Mouse (Mus musculus) embryonic facial prominence, embryonic 12.5 days (tissue): ENCODE measurements at regions not wholly inside any gene's neighbourhood (a gene's known extent, or its start where the extent isn't known, plus 50 kb on each side); places are given as distances from the start of the nearest gene placed in this dataset.
A peak's percentile ranks its signal among the peaks of the same experiment; 100 is the strongest.

Experiments used
- ATAC-seq: fragments of 200-750 bp; cut with Nextera tagmentation; 2 replicates; pipeline ENCODE4 v1.8.0; 2017; ENCODE audit not compliant: insufficient number of reproducible peaks, insufficient read depth, low FRiP score, low TSS enrichment
- H3K27ac ChIP-seq: fragments of 300-500 bp; sonication (generic); 2 replicates; pipeline ENCODE4 v1.5.1; 2016; ENCODE audit warnings: mild to moderate bottlenecking
- H3K27me3 ChIP-seq: fragments of 300-500 bp; sonication (generic); 2 replicates; pipeline ENCODE4 v1.6.1; 2016; ENCODE audit warnings: mild to moderate bottlenecking, moderate library complexity
- H3K36me3 ChIP-seq: fragments of 300-500 bp; sonication (generic); 2 replicates; pipeline ENCODE4 v1.6.1; 2016; ENCODE audit warnings: mild to moderate bottlenecking
- H3K4me1 ChIP-seq: fragments of 300-500 bp; sonication (generic); 2 replicates; pipeline ENCODE4 v1.6.1; 2016
- H3K4me2 ChIP-seq: fragments of 300-500 bp; sonication (generic); replicated peaks from 2 replicates; pipeline ENCODE4 v1.6.1; 2016; ENCODE audit warnings: mild to moderate bottlenecking, moderate library complexity
- H3K4me3 ChIP-seq: fragments of 300-500 bp; sonication (generic); 2 replicates; pipeline ENCODE4 v1.5.1; 2016; ENCODE audit warnings: mild to moderate bottlenecking
- H3K9ac ChIP-seq: fragments of 300-500 bp; sonication (generic); 2 replicates; pipeline ENCODE4 v1.6.1; 2016; ENCODE audit warnings: mild to moderate bottlenecking, moderate library complexity
- H3K9me3 ChIP-seq: fragments of 300-500 bp; sonication (generic); 2 replicates; pipeline ENCODE4 v1.6.1; 2016; ENCODE audit warnings: mild to moderate bottlenecking, moderate library complexity
- WGBS: fragments of 180-500 bp; shearing (Covaris S2); methylation state at CpG from one replicate; pipeline ENCODE4 v1.1.7; 2016; 5-methylcytosine and 5-hydroxymethylcytosine counted together

DNA sequence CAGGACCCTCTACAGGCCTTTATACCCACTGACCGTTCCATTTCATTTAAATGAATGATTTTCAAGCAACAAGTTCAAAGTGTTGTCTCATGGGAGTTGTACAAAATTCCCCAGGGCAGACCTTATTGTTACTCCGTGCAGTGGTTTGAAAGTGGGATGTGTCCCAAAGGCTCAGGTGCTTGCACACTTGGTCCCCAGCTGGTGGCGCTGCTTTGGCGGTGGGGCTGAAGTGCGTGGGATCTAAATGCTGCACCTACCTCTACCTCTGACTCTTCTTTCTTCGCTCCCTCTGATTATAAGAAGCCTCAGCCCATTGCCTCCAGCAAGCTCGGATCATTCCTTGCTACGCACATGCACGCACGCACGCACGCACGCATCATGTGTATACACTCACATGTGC lies 131.0 kb upstream of the Cops8 start:
- Histone ChIP-seq H3K4me3 (no peak overlapping the region), H3K4me2 (no peak overlapping the region), H3K9ac (no peak overlapping the region), H3K4me1 (peaks cover 20% of the 10 kb centered on the region), H3K27me3 (no peaks in the 10 kb centered on the region), H3K27ac (no peak overlapping the region), H3K9me3 (no peaks in the 10 kb centered on the region), H3K36me3 (no peaks in the 10 kb centered on the region)
- ATAC-seq: no peak
- 85% methylated on average over 13 of the region's 13 CpGs for WGBS

DNA sequence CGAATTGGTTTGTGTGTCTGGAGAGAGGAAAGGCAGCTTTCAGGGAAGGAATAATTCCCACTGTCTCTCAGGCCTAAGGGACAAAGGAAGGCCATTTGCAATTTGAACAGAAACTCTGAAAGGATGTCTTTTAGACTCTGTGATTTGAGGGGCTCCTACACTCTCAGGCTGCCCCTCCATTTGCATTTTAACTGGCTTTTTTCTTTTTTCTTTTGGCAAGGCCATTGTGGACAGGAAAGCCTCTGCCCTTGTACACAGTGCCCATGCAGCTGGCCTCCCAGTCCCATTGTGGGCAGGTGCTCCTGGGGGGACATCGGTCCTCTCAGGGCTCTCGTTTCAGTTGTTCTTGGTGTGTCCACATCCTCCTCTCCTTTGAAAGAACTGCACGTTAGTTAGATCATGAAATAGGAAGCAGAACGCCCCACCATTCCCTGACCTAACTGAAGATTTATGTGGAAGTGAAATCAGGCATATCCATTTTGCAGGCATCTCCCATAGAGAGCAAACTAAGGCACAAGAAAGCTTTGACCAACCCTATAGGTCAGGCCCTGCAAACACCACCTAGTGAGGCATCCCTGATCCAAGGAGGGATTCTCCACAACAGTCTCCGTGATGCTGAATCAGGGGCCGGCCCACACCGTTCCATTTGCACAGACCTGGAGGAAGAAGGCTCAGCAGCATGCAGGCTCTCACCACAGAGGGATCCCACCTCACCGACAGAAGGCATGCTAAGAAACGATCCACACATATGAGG lies 127.5 kb upstream of the Cops8 start:
- H3K9ac ChIP-seq: no peak overlapping the region
- H3K4me1 ChIP-seq: peaks cover 26% of the 10 kb centered on the region
- H3K27me3 ChIP-seq: no peaks in the 10 kb centered on the region
- H3K9me3 ChIP-seq: no peaks in the 10 kb centered on the region
- ATAC-seq: no peak
- H3K36me3 ChIP-seq: no peaks in the 10 kb centered on the region
- WGBS: 76% methylated on average over 10 of the region's 10 CpGs
- 0 out of 2 replicates have a peak overlapping the region, but pooled peaks have one; percentile 18 for H3K27ac ChIP-seq
- no peak overlapping the region for H3K4me2 ChIP-seq
- H3K4me3 ChIP-seq: no peak overlapping the region

DNA sequence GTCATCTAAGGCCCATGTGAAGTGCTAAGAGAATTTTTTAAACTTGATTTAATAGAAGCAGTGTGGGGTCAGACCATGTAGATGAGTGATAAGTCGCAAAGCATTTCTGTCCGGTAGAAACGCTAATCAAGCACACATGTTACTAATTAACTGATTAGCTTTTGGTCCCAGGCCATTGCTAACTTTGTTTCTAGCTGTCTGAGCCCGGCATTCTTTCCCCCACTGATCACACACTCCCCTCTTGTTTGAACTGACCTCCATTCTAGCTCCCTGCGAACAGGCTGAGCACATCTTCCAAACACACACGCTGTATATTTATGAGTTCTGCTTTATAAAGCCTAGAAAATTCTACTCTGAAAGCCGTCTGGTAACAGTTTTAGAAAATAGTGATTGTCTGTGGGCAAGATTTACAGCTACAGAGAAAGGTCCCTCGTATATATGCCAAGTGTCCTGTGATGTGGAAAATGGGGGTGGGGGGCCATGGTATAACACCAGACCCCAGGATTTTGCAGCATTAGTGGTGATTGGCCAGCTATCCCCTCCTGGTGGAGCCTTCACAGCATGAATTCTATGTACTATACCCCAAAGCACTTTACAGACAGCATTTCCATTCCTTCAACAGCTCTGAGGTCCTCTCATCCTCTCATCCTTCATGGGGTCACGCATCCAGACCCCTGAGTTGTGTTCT lies 126.1 kb upstream of the Cops8 start:
- Histone ChIP-seq H3K27ac (peak overlapping the region; percentile 58), H3K9ac (no peak overlapping the region), H3K27me3 (no peaks in the 10 kb centered on the region), H3K4me1 (peaks cover 25% of the 10 kb centered on the region), H3K36me3 (no peaks in the 10 kb centered on the region), H3K4me2 (no peak overlapping the region), H3K4me3 (no peak overlapping the region), H3K9me3 (no peaks in the 10 kb centered on the region)
- 22% methylated on average over 9 of the region's 9 CpGs for WGBS
- ATAC-seq: 0 out of 2 replicates have a peak, but pooled peaks have one; percentile 35

DNA sequence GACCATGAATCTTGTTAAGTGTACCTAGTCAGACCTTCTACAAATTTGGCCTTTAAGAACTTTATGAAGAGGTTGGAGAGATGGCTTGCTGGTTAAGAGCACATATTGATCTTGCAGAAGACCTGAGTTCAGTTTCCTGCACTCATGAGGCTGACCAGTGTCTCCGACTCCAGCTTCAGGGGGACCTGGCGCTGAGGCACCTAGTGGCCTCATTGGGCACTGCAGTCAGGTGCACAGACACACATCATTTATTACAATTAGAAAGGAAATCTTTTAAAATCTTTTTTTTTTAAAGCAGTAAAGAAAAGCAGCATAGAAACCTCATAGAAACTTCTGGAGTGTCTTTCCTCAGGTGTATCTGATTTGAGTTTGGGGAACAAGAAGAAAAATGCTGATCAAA lies 123.9 kb upstream of the Cops8 start:
- 93% methylated on average over 2 of the region's 2 CpGs for WGBS
- peaks cover 20% of the 10 kb centered on the region for H3K4me1 ChIP-seq
- no peak overlapping the region for H3K27ac ChIP-seq

DNA sequence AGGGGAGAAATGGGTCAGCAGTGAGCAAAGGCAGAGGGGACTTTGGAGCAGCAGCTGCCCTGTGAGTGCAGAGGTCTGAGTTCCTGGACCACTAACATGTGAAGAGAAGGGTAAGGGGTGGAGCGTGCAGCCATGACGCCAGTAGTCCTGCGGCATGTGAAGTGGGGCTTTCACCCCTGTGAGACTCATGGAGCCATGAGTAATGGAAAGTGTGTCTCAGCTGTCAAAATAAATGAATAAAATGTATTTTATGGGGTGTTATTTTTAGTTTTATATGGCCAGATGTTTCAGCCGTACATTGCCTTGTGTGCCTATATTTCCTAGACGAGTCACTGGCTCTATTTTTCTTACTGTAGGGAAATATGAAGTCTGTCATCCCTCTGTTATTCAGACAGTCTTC lies 121.5 kb upstream of the Cops8 start:
- H3K4me1 ChIP-seq: peaks cover 19% of the 10 kb centered on the region
- no peak for ATAC-seq
- peak overlapping the region; percentile 64; the same call in 1 of the 2 replicates for H3K27ac ChIP-seq
- H3K9ac ChIP-seq: no peak overlapping the region
- H3K4me3 ChIP-seq: no peak overlapping the region
- H3K27me3 ChIP-seq: no peaks in the 10 kb centered on the region
- 71% methylated on average over 5 of the region's 5 CpGs for WGBS
- no peaks in the 10 kb centered on the region for H3K9me3 ChIP-seq
- no peak overlapping the region for H3K4me2 ChIP-seq
- no peaks in the 10 kb centered on the region for H3K36me3 ChIP-seq

More for the DNA sequence above, 123.9 kb upstream of the Cops8 start:
- no peak for ATAC-seq
- Histone ChIP-seq H3K4me3 (no peak overlapping the region), H3K9me3 (no peaks in the 10 kb centered on the region), H3K27me3 (no peaks in the 10 kb centered on the region), H3K9ac (no peak overlapping the region), H3K36me3 (no peaks in the 10 kb centered on the region), H3K4me2 (no peak overlapping the region)

DNA sequence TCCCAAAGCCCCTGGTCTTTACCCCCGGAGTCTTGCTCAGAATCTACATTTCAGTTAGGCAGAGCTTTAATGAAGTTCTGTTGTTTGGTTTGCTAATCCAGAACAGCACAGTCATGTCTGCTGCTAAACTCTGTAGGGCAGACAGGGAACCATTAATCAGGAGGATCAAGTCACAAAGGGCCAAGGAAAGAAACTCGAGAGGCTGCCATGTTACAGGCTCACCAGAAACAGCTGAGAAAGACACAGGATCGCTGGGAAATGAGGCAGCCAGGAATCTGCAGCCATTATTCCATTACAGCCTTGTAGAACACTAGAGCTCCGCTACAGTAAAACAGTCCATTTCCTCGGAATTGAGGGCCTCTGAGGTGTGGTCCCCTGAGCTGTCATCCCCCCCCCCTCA lies 121.1 kb upstream of the Cops8 start:
- H3K9me3 ChIP-seq: no peaks in the 10 kb centered on the region
- H3K27ac ChIP-seq: peak overlapping the region; percentile 64; the same call in 1 of the 2 replicates
- no peak for ATAC-seq
- no peak overlapping the region for H3K9ac ChIP-seq
- H3K4me3 ChIP-seq: no peak overlapping the region
- peaks cover 14% of the 10 kb centered on the region for H3K4me1 ChIP-seq
- H3K27me3 ChIP-seq: 0 out of 2 replicates have a peak, but pooled peaks cover 2% of the 10 kb centered on the region
- no peaks in the 10 kb centered on the region for H3K36me3 ChIP-seq
- H3K4me2 ChIP-seq: no peak overlapping the region
- 27% methylated on average over 5 of the region's 5 CpGs for WGBS

DNA sequence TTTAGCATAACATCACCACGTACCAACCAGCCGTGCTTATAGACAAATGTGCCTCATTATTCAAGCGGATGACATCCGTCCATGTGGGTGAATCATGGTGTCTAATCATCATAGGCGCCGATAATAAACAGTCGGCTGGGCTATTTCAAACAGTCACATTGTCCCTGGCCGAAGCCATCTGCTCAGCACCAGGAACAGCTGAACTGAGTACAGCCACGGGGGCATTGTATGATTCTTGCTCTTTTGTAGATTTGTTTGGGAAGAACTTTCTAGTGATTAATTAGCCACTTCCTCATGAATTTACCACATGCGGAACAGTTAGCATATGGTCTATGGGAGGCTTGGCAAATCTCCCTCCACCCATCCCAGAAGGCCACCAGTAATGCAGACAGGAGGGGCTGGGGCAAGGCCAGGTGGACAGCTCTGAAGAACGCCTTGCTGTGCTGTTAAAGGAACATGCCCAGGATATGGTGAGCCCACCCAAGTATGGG lies 116.4 kb upstream of the Cops8 start:
- no peaks in the 10 kb centered on the region for H3K9me3 ChIP-seq
- H3K36me3 ChIP-seq: no peaks in the 10 kb centered on the region
- 0 out of 2 replicates have a peak, but pooled peaks cover 2% of the 10 kb centered on the region for H3K27me3 ChIP-seq
- peaks cover 6% of the 10 kb centered on the region for H3K4me1 ChIP-seq
- H3K4me2 ChIP-seq: no peak overlapping the region
- H3K27ac ChIP-seq: no peak overlapping the region
- no peak overlapping the region for H3K4me3 ChIP-seq
- 83% methylated on average over 11 of the region's 11 CpGs for WGBS
- no peak overlapping the region for H3K9ac ChIP-seq
- no peak for ATAC-seq

DNA sequence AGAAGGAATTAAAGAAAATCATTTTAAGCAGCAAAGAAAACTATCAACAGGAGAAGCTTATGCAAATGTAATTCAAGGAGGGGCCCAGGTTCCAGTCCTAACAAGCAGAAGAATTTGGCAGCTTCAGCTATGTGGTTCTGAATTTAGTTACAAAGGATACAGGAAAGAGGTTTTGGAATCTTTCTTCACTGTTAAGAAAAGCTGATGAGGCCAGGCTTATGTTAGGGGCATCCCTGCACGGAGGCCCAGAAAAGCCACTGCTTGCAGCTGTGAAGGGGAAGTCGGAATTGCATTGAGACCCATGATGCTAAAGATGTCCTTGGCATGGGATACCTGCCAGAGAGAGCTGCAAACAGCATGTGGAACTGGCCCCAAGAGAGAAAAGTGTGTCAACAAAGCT lies 114.9 kb upstream of the Cops8 start:
- no peak for ATAC-seq

DNA sequence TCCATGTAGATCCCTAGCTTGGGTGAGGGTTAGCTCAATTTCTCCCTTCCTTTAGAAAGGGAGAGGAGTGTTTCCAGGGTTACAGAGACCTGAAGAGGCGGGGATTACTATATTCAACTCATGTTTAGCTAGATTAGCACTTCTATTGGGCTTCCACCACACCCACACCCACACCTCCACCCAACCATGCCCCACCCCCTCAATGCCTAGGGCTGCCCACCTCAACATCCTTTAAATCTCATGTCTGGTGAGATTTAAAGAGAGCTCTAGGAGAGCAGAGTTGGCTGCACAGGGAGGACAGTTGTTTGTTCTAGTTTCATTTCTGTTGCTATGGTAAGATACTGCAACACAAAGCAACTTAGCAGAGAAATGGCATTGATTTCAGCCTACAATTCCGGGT lies 113.8 kb upstream of the Cops8 start:
- Histone ChIP-seq H3K9me3 (no peaks in the 10 kb centered on the region), H3K4me1 (peaks cover 11% of the 10 kb centered on the region), H3K27me3 (0 out of 2 replicates have a peak, but pooled peaks cover 2% of the 10 kb centered on the region), H3K36me3 (no peaks in the 10 kb centered on the region), H3K9ac (no peak overlapping the region), H3K4me3 (no peak overlapping the region), H3K4me2 (no peak overlapping the region), H3K27ac (no peak overlapping the region)
- ATAC-seq: no peak
- 93% methylated on average over 2 of the region's 2 CpGs for WGBS

More for the DNA sequence above, 114.9 kb upstream of the Cops8 start:
- Histone ChIP-seq H3K9me3 (no peaks in the 10 kb centered on the region), H3K27ac (no peak overlapping the region; the same call in 1 of the 2 replicates), H3K4me3 (no peak overlapping the region), H3K9ac (no peak overlapping the region), H3K4me2 (no peak overlapping the region), H3K4me1 (peaks cover under 1% of the 10 kb centered on the region; the same call in 1 of the 2 replicates), H3K27me3 (0 out of 2 replicates have a peak, but pooled peaks cover 2% of the 10 kb centered on the region), H3K36me3 (no peaks in the 10 kb centered on the region)
- WGBS: 72% methylated on average over 2 of the region's 2 CpGs

DNA sequence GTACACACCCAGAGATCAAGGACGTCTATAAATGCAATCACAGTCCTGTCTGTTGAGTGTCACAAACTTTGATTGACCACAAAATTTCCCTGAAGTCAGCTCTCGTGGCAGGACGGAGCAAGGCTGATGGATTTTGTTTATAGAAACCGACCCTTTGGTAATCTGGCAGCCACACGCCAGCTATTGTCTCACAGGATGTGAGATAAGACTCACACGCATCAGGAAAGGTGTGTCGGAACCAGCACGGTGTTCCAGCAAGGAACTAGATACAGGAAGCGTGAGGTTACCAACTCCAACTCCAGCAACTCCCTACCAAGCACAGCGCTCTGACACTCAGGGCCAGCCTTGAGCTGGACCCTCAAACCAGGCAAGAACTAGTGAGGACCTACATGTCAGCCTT lies 112.4 kb upstream of the Cops8 start:
- Histone ChIP-seq H3K36me3 (no peaks in the 10 kb centered on the region), H3K4me3 (no peak overlapping the region), H3K27me3 (0 out of 2 replicates have a peak, but pooled peaks cover 2% of the 10 kb centered on the region), H3K27ac (no peak overlapping the region), H3K4me2 (no peak overlapping the region), H3K9me3 (no peaks in the 10 kb centered on the region), H3K4me1 (peaks cover 12% of the 10 kb centered on the region), H3K9ac (no peak overlapping the region)
- 80% methylated on average over 10 of the region's 10 CpGs for WGBS
- no peak for ATAC-seq

DNA sequence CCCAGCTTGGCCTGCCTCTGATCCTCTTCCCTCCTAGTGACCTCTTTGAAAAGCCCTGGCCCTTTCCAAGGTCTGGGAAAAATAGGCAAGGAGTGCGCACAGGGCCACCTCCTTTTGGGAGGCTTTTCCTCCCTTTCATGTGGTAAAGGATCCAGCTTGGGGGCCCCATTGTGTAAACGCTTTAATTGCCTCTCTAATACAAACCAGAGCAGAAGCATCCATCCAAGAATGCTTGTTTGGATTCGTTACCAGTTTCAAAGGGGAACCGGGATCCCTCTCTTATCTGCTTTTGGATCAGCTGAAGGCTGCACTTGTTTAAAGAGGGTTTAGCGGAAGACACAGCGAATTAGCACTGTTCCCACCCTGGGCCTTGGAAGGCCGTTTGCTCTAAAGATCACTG lies 109.3 kb upstream of the Cops8 start:
- Histone ChIP-seq H3K36me3 (no peaks in the 10 kb centered on the region), H3K4me3 (no peak overlapping the region), H3K4me1 (peaks cover 12% of the 10 kb centered on the region), H3K27ac (no peak overlapping the region), H3K9ac (no peak overlapping the region), H3K27me3 (no peaks in the 10 kb centered on the region), H3K9me3 (no peaks in the 10 kb centered on the region), H3K4me2 (no peak overlapping the region)
- 14% methylated on average over 7 of the region's 7 CpGs for WGBS
- no peak for ATAC-seq

DNA sequence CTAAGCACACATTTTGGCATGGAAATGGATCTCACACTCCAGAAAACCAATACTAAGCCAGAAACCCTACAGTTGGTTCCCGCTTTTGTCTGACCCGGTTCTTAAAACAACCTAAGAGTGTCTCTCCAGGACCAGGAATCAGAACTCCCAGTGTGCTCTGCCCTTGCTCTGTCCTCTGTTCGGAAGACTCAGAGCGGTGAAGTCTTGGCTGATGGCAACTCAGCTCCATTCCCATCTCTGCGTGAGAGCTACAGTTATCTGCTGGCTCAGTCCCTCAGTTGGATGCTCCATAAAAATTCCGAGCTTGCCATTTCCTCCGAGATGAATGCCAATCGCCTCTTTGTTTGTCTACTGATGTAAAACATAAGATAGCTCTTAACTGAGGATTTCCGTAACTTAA lies 107.6 kb upstream of the Cops8 start:
- H3K4me2 ChIP-seq: no peak overlapping the region
- WGBS: 91% methylated on average over 9 of the region's 9 CpGs
- H3K27ac ChIP-seq: no peak overlapping the region

More for the DNA sequence above, 107.6 kb upstream of the Cops8 start:
- Histone ChIP-seq H3K9ac (no peak overlapping the region), H3K4me3 (no peak overlapping the region), H3K36me3 (no peaks in the 10 kb centered on the region), H3K27me3 (no peaks in the 10 kb centered on the region), H3K4me1 (peaks cover 12% of the 10 kb centered on the region), H3K9me3 (0 out of 2 replicates have a peak, but pooled peaks cover 6% of the 10 kb centered on the region)
- ATAC-seq: no peak
